Mouse (Mus musculus): ENCODE measurements around the gene Cep78.

Gene Cep78

DNA sequence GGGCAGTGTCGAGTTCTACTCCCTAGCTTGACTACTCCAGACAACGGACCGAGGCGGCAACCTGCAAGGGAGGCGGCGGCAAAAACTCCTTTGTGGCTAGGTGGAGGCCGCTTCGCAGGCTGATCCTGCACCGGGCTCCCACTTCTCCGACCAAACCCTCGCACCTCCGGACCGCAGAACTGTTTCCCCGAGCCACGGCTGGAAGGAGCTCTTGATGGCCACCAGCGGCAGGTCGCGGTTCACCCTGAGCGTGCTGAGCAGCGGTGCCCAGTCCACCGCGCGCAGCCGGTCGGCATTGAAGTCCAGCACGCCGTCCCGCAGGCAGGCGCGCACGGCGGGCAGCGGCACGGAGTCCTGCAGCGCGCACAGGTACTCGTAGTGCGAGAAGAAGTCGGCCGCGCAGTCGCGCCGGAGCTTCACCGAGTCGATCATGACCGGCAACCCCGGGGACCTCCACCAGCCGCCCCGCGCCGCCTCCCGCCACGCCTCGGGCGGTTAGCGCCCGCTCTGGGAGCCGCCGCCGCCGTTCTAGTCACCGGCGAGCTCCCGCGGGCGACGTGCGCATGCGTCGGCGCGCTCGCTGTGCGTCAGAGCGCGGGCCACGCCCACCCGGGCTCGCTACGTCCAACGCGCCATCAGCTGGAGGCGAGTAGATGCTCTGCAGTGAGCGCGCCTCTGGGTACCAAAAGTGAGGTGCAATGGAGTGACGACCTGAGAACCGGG is at the start of gene Cep78:
Gene Cep78 (minus strand): TSS at position 541 of the 723 bp plus-strand sequence.
- peak; percentile 89 to 96 for DNase-seq (ENCODE audit: low spot score in 2 of 2)

GRCm38 (mm10) chr19:16031276-16031675 is 46.5 kb upstream of the Cep78 start:
- no peak for DNase-seq (ENCODE audit: low spot score in 2 of 2)

GRCm38 (mm10) chr19:16029253-16029771 is 44.5 kb upstream of the Cep78 start:
- DNase-seq (ENCODE audit: low spot score in 2 of 2) = peak in 1 of 2 experiments; percentile 25

- no peak for DNase-seq (ENCODE audit: low spot score in 2 of 2)
These were observed 44.0 kb upstream of the Cep78 start for GRCm38 (mm10) chr19:16028746-16029252.

GRCm38 (mm10) chr19:16027876-16028670 is 43.3 kb upstream of the Cep78 start:
- no peak for DNase-seq (ENCODE audit: low spot score in 2 of 2)

DNA sequence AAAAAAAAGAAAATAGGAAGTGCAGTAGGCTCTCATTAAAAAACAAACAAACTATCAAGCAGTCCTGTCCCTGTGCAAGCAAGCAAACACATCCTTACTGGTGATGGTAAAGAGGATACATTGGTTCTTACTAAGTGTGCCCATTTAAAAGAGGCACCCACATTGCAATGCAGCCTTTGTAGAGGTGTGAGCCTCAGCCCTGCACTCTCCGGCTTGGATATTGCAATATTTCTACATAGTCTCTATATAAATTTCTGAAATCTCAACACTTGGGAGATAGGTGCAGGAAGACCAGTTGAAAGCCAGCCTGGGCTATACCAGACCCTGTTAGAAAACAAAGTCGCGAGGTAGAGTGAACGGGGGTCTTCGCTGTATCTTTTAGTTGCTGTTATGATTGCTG is 41.5 kb upstream of the Cep78 start:
- DNase-seq (ENCODE audit: low spot score in 2 of 2) = no peak

DNA sequence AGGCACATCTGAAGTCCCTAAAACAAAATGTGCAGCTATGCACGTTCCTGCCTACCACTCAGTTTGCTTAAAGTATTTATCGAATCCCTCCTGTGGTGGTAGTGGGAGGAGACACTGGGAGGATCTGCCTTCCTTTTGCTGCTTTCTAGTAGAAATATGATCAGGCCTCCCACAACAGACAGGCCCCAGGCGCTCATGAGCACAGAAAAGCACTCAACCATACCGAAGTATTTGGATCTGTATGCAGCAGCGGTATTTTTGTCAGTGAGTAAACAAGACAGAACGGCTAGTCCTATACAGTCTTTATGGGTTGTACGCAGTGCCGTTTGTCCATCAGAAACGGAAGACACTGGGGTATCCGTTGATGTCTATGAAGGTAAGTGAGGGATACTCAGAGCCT is 37.4 kb upstream of the Cep78 start:
- DNase-seq (ENCODE audit: low spot score in 2 of 2) = no peak

DNA sequence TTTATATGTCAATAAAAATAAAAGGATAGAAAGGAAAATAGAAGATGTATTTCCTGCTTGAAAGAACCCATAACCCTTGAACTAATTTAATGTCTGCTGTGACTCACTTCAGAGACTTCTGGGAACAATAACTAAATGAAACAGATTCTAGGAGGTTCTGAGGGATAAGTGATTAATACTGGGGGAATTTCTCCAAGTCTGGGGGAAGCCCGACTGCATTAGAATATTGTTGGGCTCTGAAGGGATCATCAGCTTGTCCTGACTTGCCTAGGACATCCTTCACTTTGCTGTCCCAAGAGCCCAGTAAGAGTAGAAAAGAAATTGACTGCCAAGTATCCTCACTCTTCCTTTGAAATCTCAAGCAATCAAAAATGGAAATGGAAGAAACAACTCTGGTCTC is 31.4 kb upstream of the Cep78 start:
- DNase-seq (ENCODE audit: low spot score in 2 of 2) = no peak

- DNase-seq (ENCODE audit: low spot score in 2 of 2) = no peak
These were observed 30.6 kb upstream of the Cep78 start for GRCm38 (mm10) chr19:16015191-16015968.

DNA sequence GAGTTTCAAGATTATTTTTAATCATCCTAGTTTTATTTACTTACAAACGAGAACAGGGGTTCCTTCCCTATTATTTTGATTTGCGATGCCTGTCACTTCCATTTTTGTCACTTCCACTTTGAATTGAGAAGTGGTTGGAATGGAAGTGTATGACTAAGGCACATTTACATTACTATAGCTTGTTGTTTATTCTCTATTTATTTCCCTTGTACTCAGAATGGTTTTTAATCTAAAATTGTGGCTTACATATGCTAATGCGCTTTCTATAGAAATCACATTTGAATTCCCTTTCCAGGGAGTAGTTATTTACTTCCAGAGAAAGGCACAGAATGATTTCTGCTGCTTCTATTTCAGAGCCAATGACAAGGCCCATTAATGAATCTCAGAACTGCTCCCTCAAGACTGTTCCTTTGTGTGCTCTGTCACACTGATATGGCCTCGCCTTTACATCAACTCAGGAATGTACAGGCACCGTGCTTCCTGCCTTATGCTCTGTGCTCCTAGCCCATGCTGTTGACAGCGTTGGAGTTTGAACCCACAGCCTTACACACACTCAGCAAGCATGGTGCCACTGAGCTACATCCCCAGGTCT is 25.1 kb upstream of the Cep78 start:
- DNase-seq (ENCODE audit: low spot score in 2 of 2) = no peak

GRCm38 (mm10) chr19:16009111-16009510 is 24.3 kb upstream of the Cep78 start:
- DNase-seq (ENCODE audit: low spot score in 2 of 2) = no peak

- DNase-seq (ENCODE audit: low spot score in 2 of 2) = no peak
These were observed 22.3 kb upstream of the Cep78 start for GRCm38 (mm10) chr19:16007131-16007530.

GRCm38 (mm10) chr19:15998157-15998556 is 13.4 kb upstream of the Cep78 start:
- DNase-seq (ENCODE audit: low spot score in 2 of 2) = peak; percentile 43 to 79

DNA sequence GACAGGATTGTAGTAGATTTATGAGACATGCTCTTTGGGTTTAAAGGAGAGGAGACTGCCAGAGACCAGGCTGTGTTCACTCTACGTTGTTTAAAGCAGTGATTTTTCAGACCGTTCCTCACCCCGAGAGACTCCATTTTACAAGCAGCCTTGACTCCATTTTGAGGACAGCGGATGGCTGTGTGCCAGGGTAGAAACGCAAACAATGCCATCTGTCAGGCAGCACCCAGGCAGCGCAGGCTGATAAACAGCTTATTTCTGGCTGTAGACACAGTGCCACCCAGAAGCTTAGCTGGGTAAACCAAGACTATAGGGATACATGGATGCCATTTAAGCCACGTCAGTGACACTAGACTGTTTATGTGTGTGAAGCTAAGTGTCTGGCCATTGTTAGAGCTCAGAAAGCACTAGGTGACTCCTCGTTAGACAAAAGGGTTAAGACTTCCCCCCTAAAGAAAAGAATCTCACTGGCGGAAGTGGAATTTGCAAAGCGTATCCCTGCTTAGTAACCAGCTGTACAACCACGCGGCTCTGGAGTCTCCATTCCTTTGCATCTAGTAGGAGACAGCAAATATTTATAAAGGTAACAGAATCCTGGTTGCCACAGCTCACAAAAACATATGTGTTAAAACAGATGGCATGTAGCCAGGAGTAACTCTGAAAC is 12.2 kb upstream of the Cep78 start:
- no peak for DNase-seq (ENCODE audit: low spot score in 2 of 2)

DNA sequence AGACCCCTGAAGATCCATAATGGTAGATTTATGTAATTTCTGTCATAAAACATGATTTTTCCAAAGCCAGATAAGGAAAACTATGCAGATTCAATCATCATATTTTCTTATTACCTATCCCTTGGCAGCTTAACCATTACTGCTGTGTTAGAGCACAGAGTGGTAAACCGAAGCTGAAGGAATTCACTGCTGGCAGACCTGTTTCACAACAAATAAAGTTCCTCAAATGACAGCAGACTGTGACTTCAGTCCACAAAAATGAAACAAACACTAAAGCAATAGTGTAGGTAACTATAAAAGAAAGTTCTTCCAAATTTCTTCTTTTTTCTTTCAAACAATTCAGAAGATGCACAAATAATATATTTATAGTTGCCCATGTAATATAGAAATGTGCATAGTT is 5.3 kb upstream of the Cep78 start:
- DNase-seq (ENCODE audit: low spot score in 2 of 2) = no peak

DNA sequence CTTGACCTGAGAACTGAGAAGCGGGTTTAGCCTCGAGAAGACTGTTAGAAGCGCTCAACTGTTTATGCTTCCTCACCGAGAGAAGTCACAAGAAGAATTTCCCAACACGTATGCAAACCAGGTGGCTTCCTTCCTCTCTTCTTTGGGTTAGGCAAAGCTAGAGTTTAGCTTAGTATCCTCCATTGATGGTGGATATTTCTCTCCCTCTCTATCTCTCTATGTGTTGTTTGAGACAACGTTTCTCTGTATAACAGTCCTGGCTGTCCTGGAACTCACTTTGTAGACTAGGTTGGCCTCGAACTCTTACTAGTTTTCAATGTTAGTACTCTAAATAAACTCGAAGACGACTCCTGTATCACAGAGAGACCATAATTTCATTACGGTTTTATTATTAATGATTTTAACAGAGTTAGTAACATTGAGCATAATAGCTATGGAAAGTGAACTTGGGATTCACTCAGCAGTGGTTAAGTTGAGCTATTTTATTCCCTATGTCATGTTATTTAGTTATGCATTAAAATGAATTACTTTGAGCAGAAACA is 454 bp upstream of the Cep78 start:
- no peak for DNase-seq (ENCODE audit: low spot score in 2 of 2)

- no peak for DNase-seq (ENCODE audit: low spot score in 2 of 2)
These were observed 947 bp downstream of the Cep78 start for GRCm38 (mm10) chr19:15983739-15984344.

GRCm38 (mm10) chr19:15982926-15983738 is 1.7 kb downstream of the Cep78 start:
- DNase-seq (ENCODE audit: low spot score in 2 of 2) = no peak

DNA sequence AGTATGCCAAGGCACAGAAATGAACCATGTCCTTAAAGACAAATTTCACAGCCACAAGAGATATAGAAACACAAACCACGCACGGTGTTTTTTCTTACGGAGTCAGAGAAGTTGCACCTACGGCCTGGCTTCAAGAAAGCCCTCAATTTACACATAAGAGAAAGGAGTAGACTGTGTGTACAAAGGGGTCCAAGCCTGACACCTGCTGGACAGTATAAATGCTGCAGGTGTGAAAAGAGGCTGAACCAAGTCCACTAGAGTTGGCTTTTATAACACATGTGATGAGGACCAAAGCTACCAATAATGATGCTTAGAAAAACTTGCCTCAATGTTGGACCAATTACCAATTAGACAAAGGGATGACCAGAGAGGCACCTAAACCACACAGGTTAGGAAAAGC is 2.9 kb downstream of the Cep78 start:
- DNase-seq (ENCODE audit: low spot score in 2 of 2) = peak; percentile 63 to 76
